Mouse (Mus musculus) liver, embryonic 11.5 days (tissue): ENCODE measurements around the gene Palld. TPM values are rescaled to one million over a fixed set of nuclear protein-coding genes. Genes with fewer than 3 reads are reported as not detected.

ENCODE experiments used
- ATAC-seq: fragments of 200-750 bp; cut with Nextera tagmentation; replicated peaks from 2 replicates; pipeline ENCODE4 v1.8.0; 2017; ENCODE audit warnings: moderate number of reproducible peaks, mild to moderate bottlenecking, moderate TSS enrichment, moderate library complexity; ENCODE audit not compliant: low FRiP score
- DNase-seq: peaks from one replicate; pipeline ENCODE4 v3.0.0-alpha.2; 2017; ENCODE audit warnings: low spot score
- H3K27ac ChIP-seq: fragments of 300-500 bp; sonication (generic); 2 replicates; pipeline ENCODE4 v1.5.1; 2014; ENCODE audit warnings: mild to moderate bottlenecking, low read depth, low read length, control low read depth
- H3K27me3 ChIP-seq: fragments of 300-500 bp; sonication (generic); replicated peaks from 2 replicates; pipeline ENCODE4 v1.6.1; 2014; ENCODE audit warnings: low read length, mixed read lengths; ENCODE audit not compliant: control insufficient read depth, insufficient read depth
- H3K36me3 ChIP-seq: fragments of 300-500 bp; sonication (generic); 2 replicates; pipeline ENCODE4 v1.6.1; 2014; ENCODE audit warnings: mild to moderate bottlenecking, low read length, moderate library complexity, mixed read lengths; ENCODE audit not compliant: control insufficient read depth, insufficient read depth
- H3K4me1 ChIP-seq: fragments of 300-500 bp; sonication (generic); replicated peaks from 2 replicates; pipeline ENCODE4 v1.6.1; 2014; ENCODE audit warnings: low read length, mixed read lengths; ENCODE audit not compliant: control insufficient read depth, insufficient read depth
- H3K4me2 ChIP-seq: fragments of 300-500 bp; sonication (generic); 2 replicates; pipeline ENCODE4 v1.6.1; 2014; ENCODE audit warnings: mild to moderate bottlenecking, control low read depth, moderate library complexity
- H3K4me3 ChIP-seq: fragments of 300-500 bp; sonication (generic); 2 replicates; pipeline ENCODE4 v1.5.1; 2014; ENCODE audit warnings: low read depth, low read length, control low read depth
- H3K9ac ChIP-seq: fragments of 300-500 bp; sonication (generic); 2 replicates; pipeline ENCODE4 v1.6.1; 2014; ENCODE audit warnings: low read depth, low read length, control low read depth
- H3K9me3 ChIP-seq: fragments of 300-500 bp; sonication (generic); 2 replicates; pipeline ENCODE4 v1.6.1; 2016; ENCODE audit warnings: low read length, inconsistent platforms, mixed read lengths; ENCODE audit not compliant: control insufficient read depth
- WGBS: fragments of 180-500 bp; shearing (Covaris S2); extraction: QIAGEN DNeasy Blood & Tissue Kit; methylation state at CpG from one replicate; pipeline ENCODE4 v1.1.7; 2014; 5-methylcytosine and 5-hydroxymethylcytosine counted together
- polyA plus RNA-seq: library from polyadenylated mRNA; unstranded; fragments of >200 nt; fragmentation: Nextera tagmentation; extraction: Ambion mirVana; gene quantifications from 2 replicates; pipeline ENCODE4 v1.2.1, GENCODE M21; 2014

Palld gene
- polyA plus RNA-seq, 1 experiment from 2014 or later, result 22.9 TPM

DNA sequence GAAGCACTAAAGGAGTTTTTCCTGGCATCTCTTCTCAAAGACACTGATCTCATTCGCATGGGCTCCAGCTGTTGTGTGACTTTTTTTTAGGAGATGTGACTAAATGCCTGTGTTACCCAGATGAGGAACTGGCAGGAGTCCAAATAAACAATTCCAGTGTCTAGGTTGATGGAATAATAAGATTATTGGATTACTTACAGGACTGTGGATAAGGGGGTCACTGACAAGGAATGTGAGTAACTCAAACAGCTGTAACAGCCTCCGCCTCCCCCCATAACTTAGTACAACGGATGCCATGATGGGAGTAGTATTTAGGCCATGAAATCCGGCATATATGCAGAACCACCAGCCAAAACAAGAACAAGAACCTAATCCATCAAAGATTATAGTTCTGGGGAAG lies 14.8 kb upstream of the Palld start:
- Histone ChIP-seq H3K4me2 (no peak overlapping the region), H3K9ac (no peak overlapping the region), H3K36me3 (no peaks in the 10 kb centered on the region), H3K27ac (no peak overlapping the region), H3K4me1 (no peaks in the 10 kb centered on the region), H3K9me3 (no peaks in the 10 kb centered on the region), H3K4me3 (no peak overlapping the region), H3K27me3 (no peaks in the 10 kb centered on the region)
- DNase-seq (no peak), ATAC-seq (no peak)
- WGBS, result 77% methylated on average over 4 of the region's 4 CpGs

DNA sequence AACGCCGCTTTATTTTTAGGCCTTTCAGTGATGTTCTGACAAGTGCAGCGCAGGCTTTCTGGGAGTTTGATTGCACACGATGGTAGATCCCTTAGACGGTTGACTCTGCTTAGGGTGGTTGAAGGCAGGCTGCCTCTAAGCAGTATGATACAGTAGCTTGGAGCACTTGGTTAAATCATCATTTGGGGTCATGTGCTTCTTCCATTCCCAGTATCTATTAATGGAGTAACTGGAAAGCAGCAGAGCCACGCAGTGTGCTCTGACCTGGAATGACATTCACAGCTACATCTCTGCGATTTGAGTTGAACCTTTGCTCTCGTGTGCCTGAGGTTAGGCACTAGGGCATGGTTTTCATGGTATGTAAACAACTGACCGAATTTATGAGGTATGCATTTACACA lies 11.5 kb upstream of the Palld start:
- Histone ChIP-seq H3K27me3 (no peaks in the 10 kb centered on the region), H3K27ac (no peak overlapping the region), H3K36me3 (no peaks in the 10 kb centered on the region), H3K4me1 (no peaks in the 10 kb centered on the region), H3K9ac (no peak overlapping the region), H3K4me3 (no peak overlapping the region), H3K9me3 (no peaks in the 10 kb centered on the region), H3K4me2 (no peak overlapping the region)
- ATAC-seq, result no peak
- no peak for DNase-seq
- 80% methylated on average over 9 of the region's 9 CpGs for WGBS

DNA sequence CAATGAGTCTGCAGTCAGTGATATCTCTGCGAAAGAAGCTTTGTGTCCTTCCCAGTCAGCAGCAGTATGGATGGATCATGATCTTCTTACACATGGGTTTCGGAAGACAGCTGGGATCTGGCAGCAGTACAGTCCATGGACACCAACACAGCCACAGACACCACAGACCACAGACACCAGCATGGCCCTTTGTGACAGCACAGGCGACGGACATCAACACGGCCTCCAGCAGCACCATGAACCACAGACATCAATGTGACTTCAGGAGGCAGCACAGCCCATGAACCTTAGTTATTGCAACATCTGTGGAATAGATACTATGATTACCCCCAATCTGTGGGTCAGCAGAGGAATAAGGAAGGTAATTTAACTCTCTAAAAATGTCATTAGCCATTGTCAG lies 10.3 kb upstream of the Palld start:
- WGBS, result 86% methylated on average over 5 of the region's 5 CpGs
- Histone ChIP-seq H3K36me3 (no peaks in the 10 kb centered on the region), H3K27me3 (no peaks in the 10 kb centered on the region), H3K9me3 (no peaks in the 10 kb centered on the region), H3K4me1 (no peaks in the 10 kb centered on the region), H3K27ac (no peak overlapping the region), H3K9ac (no peak overlapping the region), H3K4me2 (no peak overlapping the region), H3K4me3 (no peak overlapping the region)
- DNase-seq (no peak), ATAC-seq (no peak)

DNA sequence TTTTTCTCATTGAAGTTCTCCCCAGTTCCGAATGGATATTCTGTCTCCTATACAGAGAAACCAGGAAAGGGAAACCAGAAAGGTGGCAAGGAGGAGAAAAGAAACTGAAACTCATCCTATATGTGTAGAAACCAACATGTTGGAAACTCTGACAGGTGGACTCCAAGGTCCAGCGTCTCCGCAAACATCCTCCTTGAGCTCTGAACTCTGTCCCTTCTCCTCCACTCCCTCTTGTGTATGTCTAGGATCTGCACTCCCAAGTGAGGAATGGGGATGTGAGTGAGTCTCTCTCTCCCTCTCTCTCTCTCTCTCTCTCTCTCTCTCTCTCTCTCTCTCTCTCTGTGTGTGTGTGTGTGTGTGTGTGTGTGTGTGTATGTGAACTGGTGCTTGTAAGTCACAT lies 6.8 kb upstream of the Palld start:
- H3K27ac ChIP-seq, result no peak overlapping the region
- 78% methylated on average over 3 of the region's 3 CpGs for WGBS
- ATAC-seq (no peak), DNase-seq (no peak)
- no peaks in the 10 kb centered on the region for H3K9me3 ChIP-seq
- no peaks in the 10 kb centered on the region for H3K36me3 ChIP-seq
- H3K4me2 ChIP-seq, result no peak overlapping the region
- H3K4me3 ChIP-seq, result no peak overlapping the region
- no peak overlapping the region for H3K9ac ChIP-seq
- H3K27me3 ChIP-seq, result no peaks in the 10 kb centered on the region
- no peaks in the 10 kb centered on the region for H3K4me1 ChIP-seq

DNA sequence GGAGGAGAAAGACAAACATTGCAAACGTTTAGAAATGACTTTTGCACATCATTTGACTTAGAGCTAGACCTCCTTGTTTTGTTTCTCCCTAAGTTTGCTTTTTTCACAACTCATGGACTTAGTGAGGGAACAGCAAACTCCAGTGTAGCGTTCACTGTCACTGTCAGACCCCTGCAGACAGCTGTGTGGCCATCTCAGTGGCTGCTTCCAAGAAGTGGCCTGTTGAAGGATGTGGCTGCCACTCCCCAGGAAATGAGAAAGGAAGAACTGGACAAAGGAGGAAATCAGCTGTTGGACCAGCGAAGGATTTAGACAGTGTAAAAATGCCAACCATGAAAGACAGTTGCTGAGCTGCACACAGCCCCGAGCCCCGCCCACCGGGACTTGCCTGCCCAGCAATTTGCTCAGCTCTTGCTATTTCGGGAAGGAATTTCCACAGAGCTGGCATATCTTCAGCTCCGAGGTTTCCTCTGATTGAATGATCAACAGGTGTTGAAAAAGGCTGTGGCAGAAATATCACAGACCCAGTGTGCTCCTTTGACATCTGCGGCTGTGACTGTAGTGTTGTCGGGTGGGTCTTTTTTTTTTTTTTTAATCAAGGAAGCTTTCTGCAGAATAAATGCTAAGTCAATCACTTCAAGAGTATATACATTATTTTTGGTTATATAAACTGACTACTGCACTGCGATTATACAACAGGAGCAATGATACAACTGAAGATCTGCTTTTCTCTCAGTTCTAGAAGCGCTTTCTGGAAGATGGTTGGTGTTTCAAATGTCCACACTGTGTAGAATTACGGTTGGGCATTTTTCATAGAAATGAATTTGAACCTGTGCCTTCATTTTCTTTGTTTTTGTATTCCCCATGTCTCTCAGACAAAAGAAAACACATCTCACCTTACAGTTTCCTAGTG lies 6.1 kb upstream of the Palld start:
- H3K4me1 ChIP-seq, result no peaks in the 10 kb centered on the region
- no peak overlapping the region for H3K27ac ChIP-seq
- H3K4me3 ChIP-seq, result no peak overlapping the region
- H3K27me3 ChIP-seq, result no peaks in the 10 kb centered on the region
- DNase-seq (no peak), ATAC-seq (0 out of 2 replicates have a peak, but pooled peaks have one; percentile 31)
- WGBS, result 42% methylated on average over 13 of the region's 13 CpGs
- H3K9me3 ChIP-seq, result no peaks in the 10 kb centered on the region
- no peaks in the 10 kb centered on the region for H3K36me3 ChIP-seq
- no peak overlapping the region for H3K9ac ChIP-seq
- peak overlapping the region; percentile 35; the same call in 1 of the 2 replicates for H3K4me2 ChIP-seq

DNA sequence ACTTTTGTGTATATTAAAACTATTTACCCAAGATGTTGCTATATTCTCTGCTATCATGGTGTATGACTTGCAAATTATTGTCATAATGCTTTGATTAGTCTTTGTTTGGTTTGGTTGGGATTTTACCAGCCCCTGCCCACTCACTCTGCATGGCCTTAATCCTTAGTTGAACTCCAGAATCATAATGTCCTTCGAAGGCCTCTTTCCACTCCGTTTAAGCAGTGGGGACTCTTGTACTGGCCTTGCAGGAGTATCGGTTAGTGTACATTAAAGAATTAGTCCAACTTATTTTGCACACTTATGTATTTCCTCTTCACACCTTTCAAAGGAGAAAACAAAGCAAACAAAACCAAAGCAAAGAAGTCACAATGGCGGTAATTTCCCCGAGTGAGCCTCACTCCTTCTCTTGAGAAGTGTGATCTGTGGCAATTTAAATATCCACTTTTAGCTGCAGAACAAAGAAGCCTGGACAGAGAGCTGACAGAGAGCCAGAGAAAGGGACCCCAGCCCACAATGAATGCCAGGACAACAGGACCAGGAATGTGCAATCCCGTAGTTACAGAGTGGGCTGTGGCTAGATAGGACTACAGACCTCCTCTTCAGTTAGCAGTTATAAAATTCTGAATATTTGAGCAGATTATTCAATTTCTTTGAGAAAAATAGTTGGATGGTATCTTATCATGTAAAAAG lies 1.3 kb downstream of the Palld start:
- Histone ChIP-seq H3K36me3 (no peaks in the 10 kb centered on the region), H3K9ac (no peak overlapping the region), H3K9me3 (no peaks in the 10 kb centered on the region), H3K4me2 (no peak overlapping the region), H3K4me3 (no peak overlapping the region), H3K4me1 (no peaks in the 10 kb centered on the region), H3K27ac (no peak overlapping the region), H3K27me3 (no peaks in the 10 kb centered on the region)
- ATAC-seq, result no peak
- WGBS, result 82% methylated on average over 6 of the region's 6 CpGs
- DNase-seq, result no peak

DNA sequence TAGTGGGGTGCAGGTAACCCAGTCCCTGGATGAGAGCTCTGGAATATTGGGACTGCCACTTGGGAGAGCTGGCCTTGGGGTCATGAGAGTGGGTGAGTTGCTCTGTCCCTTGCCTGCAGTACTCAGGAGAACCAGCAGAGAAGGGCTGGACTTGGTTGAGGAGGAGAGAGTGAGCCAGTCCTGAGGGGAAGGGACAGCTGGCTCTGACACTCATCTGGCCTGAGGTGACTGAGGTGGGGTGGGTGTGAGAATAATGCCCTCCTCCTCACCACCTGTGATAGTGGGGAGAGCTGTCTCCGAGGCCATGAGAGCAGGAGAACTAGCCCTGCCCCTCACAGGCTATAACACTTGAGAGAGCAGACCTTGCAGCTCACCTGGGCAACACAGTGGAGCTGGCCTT lies 5.1 kb downstream of the Palld start:
- WGBS, result 53% methylated on average over 1 of the region's 1 CpGs
- DNase-seq (no peak), ATAC-seq (no peak)
- no peak overlapping the region for H3K4me3 ChIP-seq
- no peak overlapping the region for H3K4me2 ChIP-seq
- no peaks in the 10 kb centered on the region for H3K36me3 ChIP-seq
- H3K27ac ChIP-seq, result no peak overlapping the region
- H3K4me1 ChIP-seq, result no peaks in the 10 kb centered on the region
- H3K27me3 ChIP-seq, result no peaks in the 10 kb centered on the region
- no peaks in the 10 kb centered on the region for H3K9me3 ChIP-seq
- no peak overlapping the region for H3K9ac ChIP-seq

DNA sequence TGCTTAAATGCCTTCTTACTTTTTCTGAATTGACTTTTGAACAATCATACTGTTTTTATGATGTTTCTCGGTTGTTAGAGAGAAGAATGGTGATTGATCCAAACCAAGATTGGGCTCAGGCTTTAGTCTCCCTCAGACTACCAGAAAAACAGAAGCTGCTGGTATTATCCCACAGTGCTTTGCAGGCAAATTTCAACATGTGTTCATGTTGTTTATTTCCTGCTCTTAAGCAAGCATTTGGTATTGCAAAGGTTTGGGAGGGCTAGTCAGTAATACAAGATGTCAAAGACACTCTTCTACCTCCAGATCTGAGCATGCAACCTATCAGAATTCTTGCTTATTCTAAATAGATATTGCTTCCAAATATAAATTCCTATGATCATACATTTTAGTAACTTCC lies 5.7 kb downstream of the Palld start:
- DNase-seq, result no peak

DNA sequence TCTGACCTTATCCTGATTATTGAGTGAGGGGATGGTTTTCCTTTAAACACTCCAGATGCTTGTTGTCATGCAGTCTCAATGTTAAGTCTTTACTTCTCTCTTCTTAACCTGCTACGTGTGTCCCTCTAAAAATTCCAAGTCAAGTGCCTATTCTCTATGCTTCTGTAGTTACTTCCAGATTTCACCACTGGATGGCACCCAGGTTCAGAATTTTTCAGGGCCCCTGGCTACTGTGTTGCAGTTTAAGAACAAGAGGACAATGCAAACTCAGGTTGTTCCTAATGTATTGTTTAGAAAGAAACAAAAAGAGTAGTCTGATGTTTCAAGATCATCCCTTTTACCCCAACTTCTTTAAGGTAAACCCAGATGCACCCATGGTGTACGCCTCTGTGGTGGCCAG lies 8.4 kb downstream of the Palld start:
- DNase-seq (no peak), ATAC-seq (no peak)
- 53% methylated on average over 2 of the region's 2 CpGs for WGBS
- no peaks in the 10 kb centered on the region for H3K27me3 ChIP-seq
- H3K4me1 ChIP-seq, result no peaks in the 10 kb centered on the region
- no peak overlapping the region for H3K4me3 ChIP-seq
- H3K9ac ChIP-seq, result no peak overlapping the region
- no peak overlapping the region for H3K27ac ChIP-seq
- no peaks in the 10 kb centered on the region for H3K9me3 ChIP-seq
- no peaks in the 10 kb centered on the region for H3K36me3 ChIP-seq
- H3K4me2 ChIP-seq, result no peak overlapping the region

More for the DNA sequence above, 5.7 kb downstream of the Palld start:
- no peaks in the 10 kb centered on the region for H3K9me3 ChIP-seq
- H3K27ac ChIP-seq, result no peak overlapping the region
- H3K4me2 ChIP-seq, result no peak overlapping the region
- H3K4me1 ChIP-seq, result no peaks in the 10 kb centered on the region
- no peak overlapping the region for H3K4me3 ChIP-seq
- H3K36me3 ChIP-seq, result no peaks in the 10 kb centered on the region
- WGBS, result 84% methylated on average over 1 of the region's 1 CpGs
- no peak overlapping the region for H3K9ac ChIP-seq
- ATAC-seq, result no peak
- no peaks in the 10 kb centered on the region for H3K27me3 ChIP-seq
